Mouse (Mus musculus) left cerebral cortex, adult 2 months (tissue): ENCODE data around the gene Gm5483. TPM values are rescaled to one million over a fixed set of nuclear protein-coding genes. Genes with fewer than 3 reads are reported as not detected.
"Not testable (repeated sequence)": the region's sequence is repeated elsewhere in the genome, so short reads cannot be mapped to it uniquely, and the experiment has no call there.

ENCODE experiments used
- DNase-seq, 2 experiments: peaks; one replicate each; pipeline ENCODE4 v3.0.0; 2021 to 2022; ENCODE audit warnings: low spot score in 2 of 2, mixed read lengths in 1 of 2; ENCODE audit errors: extremely low spot score in 1 of 2
- H3K27ac ChIP-seq: fragments of 200-600 bp; 2 replicates; pipeline ENCODE4 v1.8.1; 2022
- H3K4me3 ChIP-seq: fragments of 200-600 bp; 2 replicates; pipeline ENCODE4 v1.8.1; 2022
- CTCF ChIP-seq: fragments of 200-600 bp; IDR thresholded peaks from 2 replicates; pipeline ENCODE4 v1.8.1; 2022; ENCODE audit warnings: antibody characterized with exemption, mild to moderate bottlenecking, moderate library complexity
- intact Hi-C: fragments of 180-260 bp; cut with DNase I; formaldehyde crosslinking; loops from one replicate; pipeline ENCODE4 v1.15.1; 2025
- long read RNA-seq, 2 experiments: library from polyadenylated mRNA; stranded (forward); transcript quantifications; one replicate each; pipeline ENCODE4 v2.0.0; 2021; ENCODE audit warnings: borderline mapping rate in 2 of 2
- total RNA-seq, 2 experiments: library from RNA; stranded (reverse); gene quantifications; 2 replicates each; pipeline ENCODE4 v1.2.3; 2021

The Gm5483 gene
- under 1 TPM in 1 of 2 experiments, not detected in 1; 0.19 TPM for total RNA-seq
- long read RNA-seq, experiment 1, result 0 reads
- long read RNA-seq, experiment 2, result 0 reads

DNA sequence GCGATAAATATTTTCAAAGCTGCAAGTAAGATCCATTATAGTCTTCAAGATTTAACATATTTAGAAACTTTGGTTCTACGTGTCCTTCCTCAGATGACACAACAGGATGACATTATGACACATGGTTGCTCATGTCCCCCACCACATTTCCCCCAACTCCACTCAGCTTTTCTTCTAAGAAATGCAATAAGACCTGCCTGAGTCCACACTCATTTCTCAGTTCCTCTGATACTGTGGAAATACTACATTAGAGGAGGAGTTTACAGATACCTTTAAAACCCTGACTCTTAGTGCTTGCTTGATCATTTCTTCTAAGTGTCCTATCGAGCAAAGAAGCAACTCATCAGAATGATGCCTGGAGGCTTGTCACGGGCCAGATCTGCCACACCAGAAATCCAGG lies at the start of gene Gm5483:
Gene Gm5483 (plus strand): TSS at position 301 of the 400 bp plus-strand sequence.
- H3K27ac ChIP-seq, intact Hi-C loops, DNase-seq, H3K4me3 ChIP-seq: not testable (repeated sequence)

DNA sequence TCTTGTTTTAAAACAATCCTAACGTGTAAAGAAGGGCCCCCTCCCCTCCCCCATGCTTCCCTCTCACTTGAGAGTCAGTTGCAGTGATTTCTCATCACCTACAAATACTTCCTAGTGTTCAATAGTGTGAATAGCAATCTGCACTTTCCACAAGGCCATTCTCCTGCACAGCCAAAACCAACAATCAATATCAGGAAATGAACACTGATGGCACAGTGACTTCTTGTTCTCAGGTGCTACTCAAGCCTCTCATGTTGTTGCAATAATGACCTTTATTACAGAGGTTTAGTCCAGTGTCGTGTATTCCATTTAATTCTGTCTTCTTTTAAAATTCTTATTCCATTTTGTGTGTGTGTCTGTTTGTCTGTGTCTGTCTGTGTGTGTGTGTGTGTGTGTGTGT lies 45.8 kb upstream of the Gm5483 start:
- intact Hi-C loops, result no loop called here
- Histone ChIP-seq H3K27ac (no peak overlapping the region), H3K4me3 (no peak overlapping the region)
- no peak for TF ChIP-seq CTCF
- DNase-seq, result no peak

DNA sequence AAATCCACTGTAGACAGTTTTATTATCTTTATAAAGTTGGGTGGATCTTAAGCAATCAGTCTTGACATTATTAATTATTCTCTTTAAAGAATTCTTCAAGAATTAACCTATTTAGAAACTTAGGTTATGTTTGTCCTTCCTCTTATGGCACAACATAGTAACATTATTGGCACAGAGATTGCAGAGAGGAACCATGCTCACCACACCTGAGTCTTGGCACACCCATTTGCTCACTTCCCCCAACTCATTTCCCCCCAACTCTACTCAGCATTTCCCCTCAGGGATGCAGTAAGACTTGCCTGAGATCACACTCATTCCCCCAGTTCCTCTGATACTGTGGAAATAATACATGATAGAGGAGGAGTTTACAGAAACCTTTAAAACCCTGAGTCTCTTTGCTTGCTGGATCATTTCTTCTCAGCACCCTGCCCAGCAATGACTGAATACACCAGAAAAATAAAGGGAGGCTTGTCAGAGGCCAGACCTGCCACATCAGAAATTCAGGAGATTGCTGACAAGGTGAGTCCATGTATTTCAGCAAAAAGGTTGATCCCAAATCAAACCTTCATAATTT lies 27.5 kb upstream of the Gm5483 start, which contains the start of gene Stfa2l1:
Gene Stfa2l1 (plus strand): TSS at position 410 of the 574 bp plus-strand sequence.
- no peak for DNase-seq
- Histone ChIP-seq H3K4me3 (no peak within 1 kb of the TSS), H3K27ac (no peak within 1 kb of the TSS)
- TF ChIP-seq CTCF, result no peak
- intact Hi-C loops, result no loop called here

DNA sequence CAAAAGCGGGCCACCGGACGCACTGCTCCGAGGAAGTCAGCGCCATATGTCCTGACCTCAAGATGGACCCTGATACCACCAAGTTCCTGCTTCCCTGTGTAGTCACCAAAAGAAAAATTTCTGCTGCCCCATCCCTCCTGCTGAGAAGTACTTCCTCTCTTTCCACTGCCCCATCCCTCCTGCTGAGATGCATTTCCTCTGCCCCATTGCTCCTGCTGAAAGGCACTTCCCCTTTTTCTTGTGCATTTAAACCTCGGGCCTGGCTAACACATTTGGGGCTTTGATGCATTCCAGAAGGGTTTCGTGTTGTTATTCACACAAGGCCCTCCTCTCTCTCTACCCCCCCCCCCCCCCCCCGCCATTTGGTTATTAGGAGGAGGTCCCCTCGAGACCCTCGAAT lies 16.2 kb upstream of the Gm5483 start:
- H3K27ac ChIP-seq, DNase-seq, intact Hi-C loops, H3K4me3 ChIP-seq: not testable (repeated sequence)

DNA sequence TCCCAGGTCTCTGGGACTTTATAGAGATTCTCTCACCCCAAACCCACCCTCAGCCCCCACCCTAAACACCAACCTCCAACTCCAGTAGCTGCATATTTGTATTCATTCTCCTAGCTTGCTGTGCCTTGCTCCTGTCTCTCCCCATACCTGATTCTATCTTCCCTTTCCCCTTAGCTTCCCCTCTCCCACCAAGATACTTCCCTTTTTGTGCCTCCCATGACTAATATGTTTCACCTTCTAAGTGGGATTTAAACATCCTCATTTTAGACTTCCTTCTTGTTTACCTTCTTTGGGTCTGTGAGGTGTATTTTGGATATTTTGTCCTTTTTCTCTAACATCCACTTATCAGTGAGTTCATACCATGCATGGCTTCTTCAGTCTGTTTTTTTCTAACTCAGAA lies 7.9 kb upstream of the Gm5483 start:
- no peak overlapping the region for H3K4me3 ChIP-seq
- no peak overlapping the region for H3K27ac ChIP-seq
- TF ChIP-seq CTCF, result no peak
- intact Hi-C loops, result no loop called here
- no peak for DNase-seq

DNA sequence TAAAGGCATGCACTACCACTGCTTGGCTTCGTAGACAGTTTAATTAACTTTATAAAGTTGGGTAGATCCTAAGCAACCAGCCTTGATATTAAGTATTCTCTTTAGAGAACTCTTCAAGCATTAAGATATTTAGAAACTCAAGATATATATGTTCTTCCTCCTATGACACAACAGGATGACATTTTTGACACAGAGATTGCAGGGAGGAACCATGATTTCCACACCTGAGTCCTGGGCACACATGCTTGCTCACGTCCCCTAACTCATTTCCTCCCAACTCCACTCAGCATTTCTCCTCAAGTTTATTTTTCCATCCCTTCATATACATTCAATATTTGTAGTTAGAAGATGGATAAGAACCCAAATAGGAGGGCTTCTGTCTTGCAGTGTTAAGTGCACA lies 4.1 kb upstream of the Gm5483 start:
- no peak for DNase-seq
- intact Hi-C loops, result no loop called here

DNA sequence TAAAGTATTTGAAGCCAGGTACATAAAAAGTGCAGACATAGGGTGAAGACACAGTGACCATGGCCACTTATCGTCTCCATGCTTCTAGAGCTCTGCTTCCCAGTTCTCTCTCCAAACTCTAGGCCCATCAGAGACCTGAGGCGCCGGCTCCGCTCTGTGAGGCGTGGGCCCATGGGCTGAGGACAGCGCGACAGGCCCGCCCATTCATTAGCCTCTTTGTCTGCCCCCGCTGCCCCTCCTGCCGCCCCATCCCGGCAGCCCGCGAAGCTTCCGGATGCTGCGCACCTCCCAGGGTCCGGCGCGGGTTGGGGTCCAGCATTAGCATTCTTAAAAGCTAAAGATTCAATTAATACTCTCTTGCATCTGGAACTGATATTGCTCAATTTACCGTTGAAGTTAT lies 15.2 kb downstream of the Gm5483 start:
- Histone ChIP-seq H3K4me3 (no peak overlapping the region), H3K27ac (no peak overlapping the region)
- DNase-seq, result no peak
- intact Hi-C loops, result no loop called here
- TF ChIP-seq CTCF, result no peak

More for the DNA sequence above, 4.1 kb upstream of the Gm5483 start:
- no peak overlapping the region for H3K4me3 ChIP-seq
- no peak overlapping the region for H3K27ac ChIP-seq
- no peak for TF ChIP-seq CTCF

DNA sequence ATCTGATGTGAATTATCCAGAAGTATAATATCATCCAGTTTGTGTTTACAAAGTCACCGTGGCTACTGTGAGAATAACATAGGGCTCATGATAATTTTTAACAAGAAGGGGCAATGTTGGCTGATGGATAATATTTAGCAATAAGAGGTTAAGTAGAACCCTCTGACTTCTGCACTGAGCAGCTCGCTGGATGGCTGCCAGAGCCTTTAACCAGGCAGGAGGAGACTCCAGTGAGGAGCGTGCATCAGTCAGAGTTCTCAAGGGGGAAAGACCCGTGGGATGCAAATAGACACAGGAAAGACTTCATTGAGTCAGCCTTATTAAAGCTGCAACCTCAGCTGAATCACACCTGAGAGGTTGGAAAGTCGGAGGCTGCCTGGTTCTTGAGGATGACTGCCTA lies 19.8 kb downstream of the Gm5483 start:
- no peak overlapping the region for H3K27ac ChIP-seq
- no peak for TF ChIP-seq CTCF
- no peak overlapping the region for H3K4me3 ChIP-seq
- intact Hi-C loops, result no loop called here
- no peak for DNase-seq

DNA sequence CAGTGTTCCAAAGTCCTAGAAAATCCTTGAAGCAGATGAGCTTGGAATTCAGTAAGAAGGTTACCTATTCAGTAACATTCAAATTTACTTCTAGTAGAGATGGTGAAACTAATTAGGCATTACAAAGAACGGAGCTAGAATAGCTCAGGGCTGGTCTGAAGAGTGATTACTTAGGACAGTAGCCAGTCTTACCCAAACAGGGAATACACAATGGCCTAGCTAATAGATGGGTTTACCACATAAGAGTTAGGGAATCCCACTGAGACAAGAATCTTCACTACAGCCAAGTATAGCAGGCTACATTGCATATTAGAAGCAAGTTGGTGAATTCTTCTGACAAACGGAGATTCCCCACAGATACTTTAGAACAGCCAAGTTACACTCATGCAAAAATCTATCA lies 21.7 kb downstream of the Gm5483 start:
- intact Hi-C loops, H3K4me3 ChIP-seq, H3K27ac ChIP-seq, DNase-seq: not testable (repeated sequence)

DNA sequence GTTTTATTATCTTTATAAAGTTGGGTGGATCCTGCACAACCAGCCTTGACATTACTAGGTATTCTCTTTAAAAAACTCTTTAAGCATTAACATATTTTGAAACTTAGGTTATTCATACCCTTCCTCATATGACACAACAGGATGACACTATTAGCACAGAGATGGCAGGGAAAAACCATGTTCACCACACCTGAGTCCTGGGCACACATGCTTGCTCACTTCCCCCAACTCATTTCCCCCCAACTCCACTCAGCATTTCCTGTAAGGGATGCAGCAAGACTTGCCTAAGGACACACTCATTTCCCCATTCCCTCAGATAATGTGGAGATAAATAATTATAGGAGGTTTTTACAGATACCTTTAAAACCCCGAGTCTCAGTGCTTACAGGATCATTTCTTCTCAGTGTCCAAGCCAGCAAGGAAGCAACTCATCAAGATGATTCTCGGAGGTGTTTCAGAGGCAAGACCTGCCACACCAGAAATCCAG lies 26.0 kb downstream of the Gm5483 start, which contains the start of gene Gm5416:
Gene Gm5416 (plus strand): TSS at position 437 of the 487 bp plus-strand sequence.
- no peak within 1 kb of the TSS for H3K4me3 ChIP-seq
- H3K27ac ChIP-seq, result no peak within 1 kb of the TSS
- no peak for TF ChIP-seq CTCF
- no peak for DNase-seq
- intact Hi-C loops, result no loop called here

DNA sequence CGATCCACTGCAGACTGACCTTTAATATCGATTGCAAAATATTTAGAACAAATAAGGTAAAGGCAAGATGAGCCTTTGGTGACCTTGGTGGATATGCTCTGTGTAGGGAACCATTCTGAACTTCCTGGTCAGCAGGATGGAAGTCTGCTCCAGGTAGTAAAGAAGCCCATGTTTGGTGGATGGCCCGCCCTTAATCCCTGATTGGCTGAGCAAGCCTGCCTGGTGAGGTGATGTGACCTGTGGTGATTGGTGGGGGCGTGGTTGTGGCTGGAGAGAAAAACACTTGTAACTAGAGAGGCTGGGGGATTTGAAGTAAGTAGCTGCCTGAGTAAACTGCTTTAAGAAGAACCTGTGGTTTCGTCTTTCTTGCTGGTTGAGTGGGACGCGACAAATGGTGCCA lies 37.2 kb downstream of the Gm5483 start, which contains the start of gene 2010005H15Rik:
Gene 2010005H15Rik (plus strand): TSS at position 301 of the 400 bp plus-strand sequence.
- H3K4me3 ChIP-seq, intact Hi-C loops, DNase-seq, H3K27ac ChIP-seq: not testable (repeated sequence)

Other genes starting within 250 kb of the Gm5483 start
- gene Parp9, start 245.7 kb upstream of the Gm5483 start, total RNA-seq, result 1 to 10 TPM; 2.3 to 3.9 TPM
- 1 to 10 TPM; 3.5 to 3.6 TPM for gene Dtx3l, start 245.1 kb upstream of the Gm5483 start, total RNA-seq
- gene Kpna1, start 205.5 kb upstream of the Gm5483 start, total RNA-seq, result 100 to 1,000 TPM; 132 to 157 TPM
- gene Wdr5b, start 143.0 kb upstream of the Gm5483 start, total RNA-seq, result 1 to 10 TPM; 4.4 to 4.7 TPM
- 10 to 100 TPM; 60.6 to 62.3 TPM for gene Fam162a, start 112.6 kb upstream of the Gm5483 start, total RNA-seq
- gene Ccdc58, start 112.5 kb upstream of the Gm5483 start, total RNA-seq, result 10 to 100 TPM; 14.3 to 19.4 TPM
- not detected for gene Csta1, start 53.0 kb upstream of the Gm5483 start, total RNA-seq
- not detected for gene Stfa2l1, start 27.4 kb upstream of the Gm5483 start, total RNA-seq
- gene Gm5416, start 26.2 kb downstream of the Gm5483 start, total RNA-seq, result not detected
- gene 2010005H15Rik, start 37.3 kb downstream of the Gm5483 start, total RNA-seq, result not detected
- not detected for gene Stfa1, start 92.7 kb downstream of the Gm5483 start, total RNA-seq
- not detected for gene BC117090, start 150.1 kb downstream of the Gm5483 start, total RNA-seq
- not detected for gene BC100530, start 183.5 kb downstream of the Gm5483 start, total RNA-seq
- gene Stfa2, start 224.2 kb downstream of the Gm5483 start, total RNA-seq, result not detected